Mouse (Mus musculus): ENCODE measurements around the gene Snrnp27.
A peak's percentile ranks its signal among the peaks of the same experiment; 100 is the strongest.

Gene Snrnp27

GRCm38 (mm10) chr6:86660161-86660877, 24.0 kb downstream of the Snrnp27 start:
- no peak for DNase-seq

- DNase-seq = no peak
These were observed 25.8 kb downstream of the Snrnp27 start for GRCm38 (mm10) chr6:86658501-86658900.

- DNase-seq = no peak
These were observed 29.9 kb downstream of the Snrnp27 start for GRCm38 (mm10) chr6:86654270-86654916.

GRCm38 (mm10) chr6:86653026-86653425, 31.3 kb downstream of the Snrnp27 start:
- peak; percentile 42 for DNase-seq

- DNase-seq = no peak
These were observed 38.2 kb downstream of the Snrnp27 start for GRCm38 (mm10) chr6:86646143-86646542.

GRCm38 (mm10) chr6:86645551-86645950, 38.8 kb downstream of the Snrnp27 start:
- no peak for DNase-seq

GRCm38 (mm10) chr6:86644775-86645400, 39.4 kb downstream of the Snrnp27 start:
- no peak for DNase-seq

- DNase-seq = no peak
These were observed 42.6 kb downstream of the Snrnp27 start for GRCm38 (mm10) chr6:86641716-86642115.

GRCm38 (mm10) chr6:86640776-86641175, 43.5 kb downstream of the Snrnp27 start:
- DNase-seq = no peak

- no peak for DNase-seq
These were observed 44.2 kb downstream of the Snrnp27 start for GRCm38 (mm10) chr6:86640161-86640560.

- no peak for DNase-seq
These were observed 44.9 kb downstream of the Snrnp27 start for GRCm38 (mm10) chr6:86639180-86640160.

GRCm38 (mm10) chr6:86638434-86638833, 45.9 kb downstream of the Snrnp27 start:
- DNase-seq = peak; percentile 24

GRCm38 (mm10) chr6:86637860-86638259, 46.5 kb downstream of the Snrnp27 start:
- no peak for DNase-seq

GRCm38 (mm10) chr6:86637171-86637835, 47.0 kb downstream of the Snrnp27 start:
- DNase-seq = no peak

- peak; percentile 35 for DNase-seq
These were observed 47.8 kb downstream of the Snrnp27 start for GRCm38 (mm10) chr6:86636495-86636894.

- DNase-seq = no peak
These were observed 54.2 kb downstream of the Snrnp27 start for GRCm38 (mm10) chr6:86630141-86630540.

GRCm38 (mm10) chr6:86627946-86628345, 56.4 kb downstream of the Snrnp27 start, which contains the start of gene Asprv1:
Asprv1 (plus strand) TSS chr6:86628164.
- DNase-seq = peak; percentile 19

Data from lung, postnatal 10 days (tissue).